Mouse (Mus musculus): ENCODE results near the gene Npr2. TPM values are rescaled to one million over a fixed set of nuclear protein-coding genes. Genes with fewer than 3 reads are reported as not detected.

Npr2 gene
- total and polyA plus RNA-seq, 3 experiments: 0.27 to 2.3 TPM; not detected in 1

GRCm38 (mm10) chr4:43678541-43678940 lies 46.8 kb downstream of the Npr2 start:
- Histone ChIP-seq H3K9ac (ENCODE audit: control insufficient read depth, low read depth, low read length, poor library complexity, severe bottlenecking) (no peak overlapping the region), H3K27me3 (ENCODE audit: control insufficient read depth in 1 of 2, insufficient read depth in 2 of 2, low read length in 2 of 2) (no peaks in the 10 kb centered on the region), H3K27ac (ENCODE audit: control insufficient read depth, low read depth, low read length) (no peak overlapping the region), H3K79me2 (ENCODE audit: control insufficient read depth, insufficient read depth, low read length, poor library complexity) (no peaks in the 10 kb centered on the region), H3K4me1 (ENCODE audit: control insufficient read depth in 1 of 2, insufficient read depth in 2 of 2, low read length in 2 of 2) (no peaks in the 10 kb centered on the region), H3K9me3 (replicated peaks; ENCODE audit: insufficient read depth, low read length) (no peaks in the 10 kb centered on the region), H3K4me3 (ENCODE audit: control insufficient read depth in 1 of 2, insufficient read depth in 1 of 2, low read depth in 2 of 2, low read length in 2 of 2) (no peak overlapping the region), H3K36me3 (ENCODE audit: control insufficient read depth in 1 of 2, insufficient read depth in 2 of 2, low read length in 2 of 2) (no peaks in the 10 kb centered on the region)
- TF ChIP-seq ETS1 (IDR thresholded peaks at IDR 0.05; ENCODE audit: low read depth, low read length): no peak
- no peak for TF ChIP-seq GATA1 (IDR thresholded peaks at IDR 0.05; ENCODE audit: low read depth, low read length)
- no peak for TF ChIP-seq E2F4 (IDR thresholded peaks at IDR 0.05; ENCODE audit: borderline replicate concordance, low read depth, low read length)
- TF ChIP-seq ELF1 (IDR thresholded peaks at IDR 0.05; ENCODE audit: low read depth, low read length): no peak
- no peak for TF ChIP-seq CHD2 (IDR thresholded peaks at IDR 0.05; ENCODE audit: low read length)
- no peak for TF ChIP-seq CTCF (IDR thresholded peaks at IDR 0.05 in 2 of 3, conservative IDR thresholded peaks at IDR 0.05 in 1 of 3; ENCODE audit: control insufficient read depth in 1 of 3, insufficient read depth in 1 of 3, low read depth in 2 of 3, low read length in 3 of 3, poor library complexity in 1 of 3, severe bottlenecking in 1 of 3)
- no peak for TF ChIP-seq POLR2A (IDR thresholded peaks at IDR 0.05; ENCODE audit: control insufficient read depth in 1 of 2, insufficient read depth in 1 of 2, low read depth in 1 of 2, low read length in 2 of 2, poor library complexity in 1 of 2)
- no peak for TF ChIP-seq MXI1 (IDR thresholded peaks at IDR 0.05; ENCODE audit: low read depth, low read length)
- no peak for TF ChIP-seq ZKSCAN1 (IDR thresholded peaks at IDR 0.05; ENCODE audit: low read depth, low read length)
- no peak for TF ChIP-seq MAFK (IDR thresholded peaks at IDR 0.05; ENCODE audit: borderline replicate concordance, low read depth, low read length)
- TF ChIP-seq KAT2A (conservative IDR thresholded peaks at IDR 0.05; ENCODE audit: low read depth, low read length): no peak
- no peak for TF ChIP-seq POLR2AphosphoS5 (IDR thresholded peaks at IDR 0.05; ENCODE audit: borderline replicate concordance, low read depth, low read length)
- no peak for TF ChIP-seq MYB (IDR thresholded peaks at IDR 0.05; ENCODE audit: low read depth, low read length)
- TF ChIP-seq BHLHE40 (IDR thresholded peaks at IDR 0.05; ENCODE audit: borderline replicate concordance, low read depth, low read length): no peak
- no peak for TF ChIP-seq SIN3A (IDR thresholded peaks at IDR 0.05; ENCODE audit: low read length)
- no peak for TF ChIP-seq HCFC1 (IDR thresholded peaks at IDR 0.05; ENCODE audit: low read depth, low read length)
- TF ChIP-seq ZNF384 (IDR thresholded peaks at IDR 0.05; ENCODE audit: low read depth, low read length): no peak
- no peak for TF ChIP-seq NELFE (IDR thresholded peaks at IDR 0.05; ENCODE audit: low read depth, low read length)
- TF ChIP-seq TCF12 (IDR thresholded peaks at IDR 0.05; ENCODE audit: low read depth, low read length): no peak
- TF ChIP-seq POLR2AphosphoS2 (IDR thresholded peaks at IDR 0.05; ENCODE audit: low read length): no peak
- DNase-seq (ENCODE audit: low read depth, low spot score): no peak

- TF ChIP-seq RAD21 (IDR thresholded peaks at IDR 0.05; ENCODE audit: low read depth, low read length) (no peak), ZKSCAN1 (IDR thresholded peaks at IDR 0.05; ENCODE audit: low read depth, low read length) (no peak), TAL1 (IDR thresholded peaks at IDR 0.05; ENCODE audit: low read length) (no peak), GATA1 (IDR thresholded peaks at IDR 0.05; ENCODE audit: low read depth, low read length) (no peak), ETS1 (IDR thresholded peaks at IDR 0.05; ENCODE audit: low read depth, low read length) (no peak), MXI1 (IDR thresholded peaks at IDR 0.05; ENCODE audit: low read depth, low read length) (no peak), POLR2A (IDR thresholded peaks at IDR 0.05; ENCODE audit: control insufficient read depth in 1 of 2, insufficient read depth in 1 of 2, low read depth in 1 of 2, low read length in 2 of 2, poor library complexity in 1 of 2) (no peak), SIN3A (IDR thresholded peaks at IDR 0.05; ENCODE audit: low read length) (no peak), JUND (IDR thresholded peaks at IDR 0.05; ENCODE audit: low read depth, low read length) (no peak), HCFC1 (IDR thresholded peaks at IDR 0.05; ENCODE audit: low read depth, low read length) (no peak), UBTF (IDR thresholded peaks at IDR 0.05; ENCODE audit: borderline replicate concordance, insufficient read depth, low read depth, low read length) (no peak), USF1 (IDR thresholded peaks at IDR 0.05; ENCODE audit: low read depth, low read length) (no peak)
- Histone ChIP-seq H3K4me1 (ENCODE audit: control insufficient read depth in 1 of 2, insufficient read depth in 2 of 2, low read length in 2 of 2) (no peaks in the 10 kb centered on the region), H3K36me3 (ENCODE audit: control insufficient read depth in 1 of 2, insufficient read depth in 2 of 2, low read length in 2 of 2) (no peaks in the 10 kb centered on the region), H3K27ac (ENCODE audit: control insufficient read depth, low read depth, low read length) (no peak overlapping the region), H3K27me3 (ENCODE audit: control insufficient read depth in 1 of 2, insufficient read depth in 2 of 2, low read length in 2 of 2) (no peaks in the 10 kb centered on the region), H3K9me3 (replicated peaks; ENCODE audit: insufficient read depth, low read length) (no peaks in the 10 kb centered on the region), H3K79me2 (ENCODE audit: control insufficient read depth, insufficient read depth, low read length, poor library complexity) (no peaks in the 10 kb centered on the region), H3K9ac (ENCODE audit: control insufficient read depth, low read depth, low read length, poor library complexity, severe bottlenecking) (no peak overlapping the region), H3K4me3 (ENCODE audit: control insufficient read depth in 1 of 2, insufficient read depth in 1 of 2, low read depth in 2 of 2, low read length in 2 of 2) (no peak overlapping the region)
- DNase-seq (ENCODE audit: low read depth, low spot score): no peak
Observed at GRCm38 (mm10) chr4:43679416-43680043, 47.8 kb downstream of the Npr2 start.
